Mouse (Mus musculus): ENCODE results near the gene Pde12.

The Pde12 gene

DNA sequence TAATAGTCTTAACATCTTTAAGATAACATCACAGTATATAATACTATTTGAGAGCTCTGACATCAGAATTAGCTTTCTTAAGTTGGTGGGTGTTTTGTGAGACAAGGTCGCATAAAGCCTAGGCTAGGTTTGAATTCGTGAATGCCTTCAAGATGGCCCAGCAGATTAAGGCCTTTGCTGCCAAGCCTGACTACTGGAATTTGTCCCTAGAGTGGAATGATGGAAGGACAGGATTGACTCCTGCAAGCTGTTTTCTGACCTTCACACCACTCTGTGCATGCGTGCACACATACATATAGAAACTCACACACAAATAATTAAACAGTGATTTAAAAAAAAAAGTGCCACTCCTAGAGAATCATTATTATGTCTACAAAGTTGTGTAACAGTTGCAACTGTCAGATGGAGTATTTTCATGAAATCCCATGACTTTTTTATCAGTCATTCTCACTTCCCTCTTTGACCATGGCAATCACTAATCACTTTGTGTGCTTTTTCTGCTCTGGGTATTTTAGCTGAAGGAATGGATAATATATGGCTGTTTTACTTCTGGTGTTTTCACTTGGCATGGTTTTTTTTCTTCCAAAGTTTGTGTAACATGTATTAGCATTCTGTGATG is 26.6 kb downstream of the Pde12 start:
- DNase-seq (ENCODE audit: low spot score) = no peak

DNA sequence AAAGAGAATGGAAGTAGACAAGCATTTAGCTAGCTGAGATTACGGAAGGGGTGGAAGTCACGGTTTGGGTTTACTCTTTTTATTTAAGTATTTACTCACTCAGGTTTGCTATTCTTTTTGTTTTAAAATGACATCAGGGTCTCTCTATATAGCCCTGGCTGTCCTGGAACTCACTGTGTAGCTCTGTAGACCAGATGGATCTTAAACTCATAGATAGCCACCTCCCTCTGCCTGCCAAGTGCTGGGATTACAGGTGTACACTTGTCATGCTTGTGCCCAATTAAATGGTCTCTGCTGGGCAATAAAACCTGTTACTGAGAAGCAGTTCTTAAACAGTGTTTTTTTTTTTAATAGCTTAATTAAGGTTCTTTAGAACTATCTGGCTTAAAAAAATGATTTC is 29.7 kb downstream of the Pde12 start:
- no peak for DNase-seq (ENCODE audit: low spot score)

DNA sequence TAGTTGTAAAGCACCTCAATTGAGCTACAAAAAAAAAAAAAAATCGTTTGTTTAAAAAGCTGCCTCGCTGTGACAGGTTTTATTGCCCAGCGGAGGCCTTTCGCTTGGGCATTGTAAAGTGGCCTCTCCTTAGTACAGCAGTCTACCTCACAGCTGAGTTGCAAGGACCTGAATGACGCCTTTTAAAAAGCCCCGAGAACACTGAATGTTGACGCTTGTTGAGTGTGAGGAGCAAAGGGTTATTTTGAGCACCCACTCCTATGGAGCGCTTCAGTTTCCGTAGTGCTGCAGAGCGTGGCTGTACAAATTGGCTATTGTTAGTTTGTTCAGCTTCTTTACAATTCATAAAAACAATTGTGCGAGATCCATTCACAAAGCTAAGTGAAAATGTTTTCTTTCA is 30.4 kb downstream of the Pde12 start:
- DNase-seq (ENCODE audit: low spot score) = no peak

DNA sequence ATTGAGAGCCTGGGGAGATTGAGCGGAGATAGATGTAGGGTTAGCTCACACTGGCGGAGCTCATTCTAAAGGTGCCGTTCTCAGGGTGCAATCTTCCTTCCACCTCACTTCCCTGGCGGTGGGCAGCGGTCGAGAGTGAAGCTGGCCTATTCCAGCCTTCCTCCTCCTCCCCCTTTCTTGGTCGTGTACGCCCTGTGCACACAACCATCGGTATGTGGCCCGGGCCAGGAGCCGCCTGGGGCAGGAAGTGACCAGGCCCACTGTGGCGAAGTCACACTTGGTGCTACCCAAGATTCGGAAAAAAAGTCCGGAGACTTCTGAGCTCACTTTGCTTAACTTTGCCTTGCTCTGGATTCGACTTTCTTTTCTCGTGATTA is 31.0 kb downstream of the Pde12 start:
- DNase-seq (ENCODE audit: low spot score) = peak; percentile 36

DNA sequence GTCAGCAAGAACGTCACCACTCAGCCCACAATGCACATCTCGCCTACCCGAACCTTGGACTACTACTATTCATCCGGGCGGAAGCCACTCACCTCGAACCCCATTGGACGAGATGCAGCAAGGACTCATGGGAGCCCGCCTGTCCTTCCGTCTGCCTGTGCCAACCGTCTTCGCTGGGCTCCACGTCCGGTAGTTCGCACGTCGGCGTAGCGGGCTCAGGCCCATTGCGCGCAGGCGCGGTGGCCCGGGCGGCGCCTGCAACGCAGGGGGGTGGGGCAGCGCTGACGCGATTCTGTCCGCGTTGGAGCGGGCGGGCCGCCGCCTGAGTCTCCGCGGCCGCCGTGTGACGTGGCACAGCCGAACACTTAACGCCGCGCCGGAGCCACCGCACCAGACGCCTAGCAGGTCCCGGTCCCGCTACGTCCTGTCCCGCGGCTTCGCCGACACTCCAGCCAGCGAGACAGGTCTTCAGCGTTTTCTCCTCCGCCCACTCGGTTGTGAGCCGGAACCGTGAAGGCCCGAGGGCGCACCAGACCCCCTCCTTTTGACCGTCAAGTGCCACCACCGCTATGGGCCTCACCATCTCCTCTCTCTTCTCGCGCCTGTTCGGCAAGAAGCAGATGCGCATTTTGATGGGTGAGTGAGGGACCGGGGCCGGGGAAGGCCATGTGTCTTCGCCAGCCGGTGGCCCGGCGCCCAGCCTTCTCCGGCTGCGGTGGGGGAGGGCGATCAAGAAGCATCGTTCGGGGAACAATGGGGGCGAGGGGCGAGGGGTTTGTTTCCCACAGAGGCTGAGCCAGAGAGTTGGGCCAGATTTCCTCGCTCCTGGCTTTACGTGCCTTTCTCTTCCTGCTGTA is 31.6 kb downstream of the Pde12 start, which contains the start of gene Arf4:
TSS of gene Arf4 (plus strand) at position 224 of the 857 bp plus-strand sequence.
- DNase-seq (ENCODE audit: low spot score) = peak; percentile 94

DNA sequence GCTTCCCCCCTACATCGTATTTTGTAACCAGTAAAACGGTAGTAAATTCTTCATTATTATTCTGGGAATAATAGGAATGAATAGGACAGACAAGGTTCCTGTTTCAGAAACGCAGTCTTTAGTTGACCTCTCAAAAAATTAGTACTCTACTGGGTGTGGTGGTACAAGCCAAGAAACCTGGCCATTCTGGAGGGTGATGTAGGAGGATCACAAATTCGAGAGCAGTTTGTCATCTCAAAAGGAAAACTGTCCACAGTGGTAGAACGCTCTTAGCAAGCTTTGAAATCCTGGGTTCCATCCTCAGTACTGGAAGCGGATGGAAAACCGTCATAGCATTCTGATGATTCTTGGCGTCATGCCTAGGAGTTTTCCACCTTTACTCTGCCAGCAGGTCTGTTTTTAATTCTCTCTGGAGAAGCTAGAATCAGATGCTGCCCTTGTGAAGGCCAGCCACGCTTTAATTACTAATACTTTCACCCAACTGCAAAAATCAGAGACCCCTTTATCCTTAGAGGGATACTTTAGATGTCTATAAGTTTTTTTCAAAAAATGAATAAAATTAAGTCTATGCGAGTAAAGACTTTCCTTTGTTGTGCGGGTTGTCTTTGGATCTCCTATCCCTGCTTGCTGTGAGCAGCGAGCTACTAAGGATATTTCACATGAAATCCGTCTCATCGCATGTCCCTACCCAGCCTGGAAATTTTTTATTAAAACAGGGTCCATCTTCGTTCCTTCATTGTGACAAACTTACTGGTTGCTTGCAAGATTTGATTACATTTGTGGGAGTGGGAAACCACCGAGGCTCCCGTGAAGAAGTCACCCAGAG is 32.4 kb downstream of the Pde12 start:
- peak; percentile 26 for DNase-seq (ENCODE audit: low spot score)

DNA sequence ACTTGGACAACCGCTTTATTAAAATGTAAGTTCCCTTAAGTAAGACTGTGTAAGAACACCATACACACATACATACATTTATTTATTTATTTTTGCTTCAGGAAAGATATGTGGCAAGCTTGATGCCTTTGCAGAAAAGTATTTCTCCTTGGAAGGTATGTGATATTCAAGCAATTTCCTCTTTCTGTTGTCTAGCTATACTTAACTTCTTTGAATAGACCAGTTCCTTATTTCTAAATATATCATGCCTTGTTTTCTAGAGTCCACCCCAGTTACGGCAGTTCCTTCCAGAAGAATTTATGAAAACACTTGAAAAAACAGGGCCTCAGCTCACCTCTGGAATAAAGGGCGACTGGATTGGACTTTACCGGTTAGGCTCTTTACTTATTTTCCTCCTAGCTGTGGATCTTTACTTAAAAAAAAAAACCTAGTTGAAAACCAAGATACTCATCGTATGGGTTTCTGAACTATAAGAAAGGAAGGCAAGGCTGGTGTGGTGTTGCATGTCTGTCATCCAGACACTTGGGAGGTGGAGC is 43.0 kb downstream of the Pde12 start:
- DNase-seq (ENCODE audit: low spot score) = no peak

DNA sequence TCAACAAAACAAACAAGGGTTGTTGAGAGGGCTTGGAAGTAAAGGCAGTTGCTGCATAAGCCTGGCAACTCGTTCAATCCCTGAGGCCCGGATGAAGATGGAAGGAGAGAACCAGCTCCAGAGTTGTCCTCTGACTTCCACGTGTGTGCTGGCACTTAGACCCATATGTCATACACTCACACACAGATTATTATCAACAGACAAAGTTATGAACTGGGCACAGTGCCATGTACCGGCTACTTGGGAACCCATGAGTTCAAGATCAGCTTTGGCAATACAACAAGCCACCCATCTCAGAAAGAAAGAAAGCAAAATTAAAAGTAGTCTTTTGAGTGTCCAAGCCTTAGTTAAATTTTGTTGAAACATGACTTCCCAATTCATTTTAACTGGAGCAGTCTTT is 44.4 kb downstream of the Pde12 start:
- DNase-seq (ENCODE audit: low spot score) = no peak

DNA sequence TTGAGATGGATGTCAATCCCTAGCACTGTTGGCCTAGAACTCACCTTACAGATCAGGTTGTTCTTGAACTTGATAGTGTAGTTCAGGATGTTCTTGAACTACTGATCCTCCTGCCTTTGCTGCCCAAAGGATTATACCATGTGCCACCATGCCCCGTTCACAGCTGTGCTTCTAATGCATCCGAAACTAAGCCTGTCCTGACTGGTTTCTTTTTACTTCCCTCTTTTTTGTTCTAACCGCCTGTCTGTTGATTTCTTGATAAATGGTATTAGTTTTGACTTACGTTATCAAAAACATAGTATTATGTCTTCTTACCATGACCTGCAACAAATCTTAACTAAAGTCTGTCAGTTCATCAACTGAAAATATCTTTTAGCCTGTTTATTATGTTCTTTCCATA is 59.0 kb downstream of the Pde12 start:
- no peak for DNase-seq (ENCODE audit: low spot score)

Data from ovary, postnatal 14 days (tissue).